Mouse (Mus musculus) 3134 (cell line): ENCODE measurements around the gene Rin2.
A peak's percentile ranks its signal among the peaks of the same experiment; 100 is the strongest.

ENCODE experiments used
- DNase-seq: peaks from one replicate; pipeline ENCODE4 v3.0.0-alpha.2; 2011; ENCODE audit warnings: low spot score; ENCODE audit not compliant: insufficient read length; ENCODE audit errors: extremely low read depth

Gene Rin2

GRCm38 (mm10) chr2:145675142-145675755 is at the start of gene Rin2:
Gene Rin2 (plus strand): TSS chr2:145675215.
- DNase-seq = peak; percentile 61

GRCm38 (mm10) chr2:145631123-145631798 is 43.8 kb upstream of the Rin2 start:
- no peak for DNase-seq

- no peak for DNase-seq
These were observed 43.2 kb upstream of the Rin2 start for GRCm38 (mm10) chr2:145631799-145632174.

- no peak for DNase-seq
These were observed 41.2 kb upstream of the Rin2 start for GRCm38 (mm10) chr2:145633811-145634210.

GRCm38 (mm10) chr2:145640255-145640984 is 34.6 kb upstream of the Rin2 start:
- peak; percentile 8 for DNase-seq

- no peak for DNase-seq
These were observed 19.5 kb upstream of the Rin2 start for GRCm38 (mm10) chr2:145655373-145655960.

GRCm38 (mm10) chr2:145656121-145656520 is 18.9 kb upstream of the Rin2 start:
- no peak for DNase-seq

GRCm38 (mm10) chr2:145656716-145657115 is 18.3 kb upstream of the Rin2 start:
- DNase-seq = peak; percentile 24

- no peak for DNase-seq
These were observed 13.8 kb upstream of the Rin2 start for GRCm38 (mm10) chr2:145661242-145661641.

- DNase-seq = no peak
These were observed 11.1 kb upstream of the Rin2 start for GRCm38 (mm10) chr2:145663899-145664298.

GRCm38 (mm10) chr2:145664311-145664710 is 10.7 kb upstream of the Rin2 start:
- DNase-seq = no peak

GRCm38 (mm10) chr2:145668135-145668534 is 6.9 kb upstream of the Rin2 start:
- DNase-seq = no peak

- no peak for DNase-seq
These were observed 4.9 kb upstream of the Rin2 start for GRCm38 (mm10) chr2:145670131-145670530.

GRCm38 (mm10) chr2:145674496-145675141 is 396 bp upstream of the Rin2 start:
- DNase-seq = no peak

GRCm38 (mm10) chr2:145675756-145676543 is 935 bp downstream of the Rin2 start:
- DNase-seq = peak; percentile 62

GRCm38 (mm10) chr2:145676544-145676925 is 1.5 kb downstream of the Rin2 start:
- DNase-seq = no peak

GRCm38 (mm10) chr2:145676936-145677335 is 1.9 kb downstream of the Rin2 start:
- no peak for DNase-seq

GRCm38 (mm10) chr2:145680141-145680540 is 5.1 kb downstream of the Rin2 start:
- no peak for DNase-seq

- DNase-seq = no peak
These were observed 5.7 kb downstream of the Rin2 start for GRCm38 (mm10) chr2:145680762-145681161.

GRCm38 (mm10) chr2:145681626-145682025 is 6.6 kb downstream of the Rin2 start:
- DNase-seq = peak; percentile 26
